Mouse (Mus musculus) left cerebral cortex, adult 8-10 months (tissue): ENCODE measurements around the gene Erlin1. TPM values are rescaled to one million over a fixed set of nuclear protein-coding genes. Genes with fewer than 3 reads are reported as not detected.
A peak's percentile ranks its signal among the peaks of the same experiment; 100 is the strongest.

Experiments
- DNase-seq, 2 experiments: peaks; one replicate each; pipeline ENCODE4 v3.0.0; 2022; ENCODE audit warnings: low spot score in 2 of 2
- total RNA-seq, 4 experiments: library from RNA; stranded (reverse); gene quantifications; 2 replicates each; pipeline ENCODE4 v1.2.4; 2022

The Erlin1 gene
- 10 to 100 TPM; 23.2 to 26.1 (median 25.1) TPM for total RNA-seq

DNA sequence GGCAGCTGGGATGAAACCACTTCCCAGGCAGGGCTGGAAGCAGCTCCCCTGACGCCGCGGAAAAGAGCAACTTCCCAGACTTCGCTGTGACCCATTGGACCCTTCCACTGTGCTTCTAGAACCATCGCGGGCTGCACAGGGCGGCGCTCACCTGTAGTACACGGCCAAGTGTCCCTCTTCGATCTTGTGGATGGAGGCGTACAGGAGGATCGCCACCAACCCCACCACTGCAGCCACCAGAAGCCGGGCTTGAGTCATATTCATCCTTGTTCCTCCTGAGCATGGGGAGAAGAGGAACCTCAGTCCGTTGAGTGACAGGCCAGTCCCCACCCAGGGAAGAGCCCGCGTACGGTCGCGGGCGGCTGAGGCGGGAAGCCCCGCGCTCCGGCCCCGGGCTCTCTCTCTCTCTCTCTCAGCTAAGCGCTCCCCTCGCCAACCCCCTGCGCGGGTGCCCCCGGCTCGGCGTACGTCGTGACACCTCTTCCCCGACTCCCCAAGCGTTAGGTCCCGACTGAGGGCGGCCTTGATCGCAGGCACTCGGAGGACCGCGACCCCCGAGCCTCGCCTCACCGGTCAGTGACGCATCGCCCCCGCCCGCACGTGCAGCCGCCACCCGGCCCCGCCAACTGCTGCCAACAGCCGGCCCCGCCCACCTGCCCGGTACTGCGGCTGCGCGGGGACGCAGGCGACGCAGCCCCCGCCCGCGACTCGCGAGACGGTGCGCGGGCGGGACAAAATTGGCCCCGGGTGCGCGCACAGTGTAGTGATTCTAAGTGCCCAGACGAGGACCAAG is at the start of gene Erlin1:
TSS of gene Erlin1 (minus strand) at position 665 of the 793 bp plus-strand sequence.
- DNase-seq = peak; percentile 81 to 85

GRCm38 (mm10) chr19:44117793-44118192 is 48.2 kb upstream of the Erlin1 start:
- no peak for DNase-seq

DNA sequence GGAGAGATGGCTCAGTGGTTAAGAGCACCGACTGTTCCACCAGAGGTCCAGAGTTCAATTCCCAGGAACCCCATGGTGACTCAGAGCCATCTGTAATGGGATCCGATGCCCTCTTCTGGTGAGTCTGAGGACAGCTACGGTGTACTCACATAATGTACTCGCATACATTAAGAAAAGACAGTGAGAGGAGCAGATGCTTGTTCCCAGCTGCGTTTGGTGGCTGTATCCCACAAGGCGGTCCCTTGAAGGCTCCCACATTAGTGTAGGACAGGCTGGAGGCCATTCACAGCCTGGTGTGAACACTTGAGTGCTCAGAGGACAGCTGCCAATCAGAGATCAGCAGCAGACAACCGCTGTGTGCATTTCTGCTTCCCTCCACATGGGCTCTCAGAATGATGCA is 42.1 kb upstream of the Erlin1 start:
- no peak for DNase-seq

- no peak for DNase-seq
Measured at GRCm38 (mm10) chr19:44110356-44110755, 40.8 kb upstream of the Erlin1 start.

GRCm38 (mm10) chr19:44108996-44109395 is 39.4 kb upstream of the Erlin1 start:
- no peak for DNase-seq

- DNase-seq = no peak
Measured at GRCm38 (mm10) chr19:44107661-44108521, 38.3 kb upstream of the Erlin1 start.

DNA sequence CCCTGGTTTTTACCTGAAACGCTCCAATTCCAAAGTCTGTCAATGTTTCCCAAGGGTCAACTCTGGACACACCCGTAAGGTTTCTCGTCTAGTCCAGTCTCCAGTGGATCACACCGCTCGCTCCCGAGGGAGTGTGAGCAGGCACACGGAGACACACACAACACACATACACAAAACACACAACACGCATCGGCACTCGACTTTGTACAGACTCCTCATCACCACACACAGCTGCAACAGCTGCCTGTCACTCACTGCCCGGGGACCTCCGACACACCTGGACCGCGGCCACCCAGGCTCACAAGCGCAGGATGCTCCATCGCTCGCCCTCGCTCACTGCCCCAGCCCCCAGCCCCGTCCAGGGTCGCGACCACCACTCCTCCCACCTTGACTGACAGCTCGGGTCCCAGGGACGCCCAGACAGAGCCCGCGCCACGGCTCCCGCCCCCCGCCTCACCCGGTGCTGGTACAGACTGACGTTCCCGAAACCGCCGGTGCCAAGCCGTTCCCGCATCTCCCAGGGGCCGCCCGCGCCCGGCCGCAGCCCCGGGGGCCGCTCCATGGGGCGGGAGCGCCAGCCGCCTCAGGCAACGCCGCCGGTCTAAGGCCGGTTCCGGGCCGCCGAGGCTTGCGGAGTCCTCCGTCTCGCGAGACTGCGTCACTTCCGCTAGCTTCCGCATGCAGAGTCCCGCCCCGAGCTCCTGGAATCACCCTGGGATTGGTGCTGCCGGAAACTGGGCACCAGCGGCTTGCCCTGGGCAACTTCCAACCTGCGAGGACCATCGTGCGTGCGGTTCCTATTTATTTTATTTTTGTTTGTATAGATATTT is 37.5 kb upstream of the Erlin1 start, which contains the start of gene Chuk:
TSS of gene Chuk (minus strand) at position 650 of the 830 bp plus-strand sequence.
- DNase-seq = peak; percentile 88 to 91

- DNase-seq = no peak
Measured at GRCm38 (mm10) chr19:44104393-44104792, 34.8 kb upstream of the Erlin1 start.

GRCm38 (mm10) chr19:44103001-44103400 is 33.4 kb upstream of the Erlin1 start:
- DNase-seq = no peak

DNA sequence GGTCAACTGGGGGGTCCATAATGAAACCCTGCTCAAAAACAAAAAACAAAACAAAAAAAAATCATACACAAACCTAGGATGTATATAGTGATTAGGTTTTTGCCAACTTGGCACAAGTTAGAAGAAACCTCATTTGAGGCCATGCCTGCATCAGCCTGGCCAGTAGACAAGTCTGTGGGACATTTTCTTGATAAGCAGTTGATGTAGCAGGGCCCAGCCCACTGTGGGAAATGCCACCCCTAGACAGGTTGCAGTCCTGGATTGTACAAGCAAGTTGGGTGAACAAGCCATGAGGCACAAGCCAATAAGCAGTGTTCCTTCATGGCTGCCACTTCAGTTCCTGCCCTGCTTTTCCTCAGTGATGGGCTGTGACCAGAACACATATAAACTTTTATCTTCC is 31.3 kb upstream of the Erlin1 start:
- DNase-seq = no peak

- no peak for DNase-seq
Measured at GRCm38 (mm10) chr19:44086278-44086677, 16.7 kb upstream of the Erlin1 start.

GRCm38 (mm10) chr19:44080920-44081319 is 11.3 kb upstream of the Erlin1 start:
- DNase-seq = no peak

GRCm38 (mm10) chr19:44080023-44080422 is 10.4 kb upstream of the Erlin1 start:
- no peak for DNase-seq

DNA sequence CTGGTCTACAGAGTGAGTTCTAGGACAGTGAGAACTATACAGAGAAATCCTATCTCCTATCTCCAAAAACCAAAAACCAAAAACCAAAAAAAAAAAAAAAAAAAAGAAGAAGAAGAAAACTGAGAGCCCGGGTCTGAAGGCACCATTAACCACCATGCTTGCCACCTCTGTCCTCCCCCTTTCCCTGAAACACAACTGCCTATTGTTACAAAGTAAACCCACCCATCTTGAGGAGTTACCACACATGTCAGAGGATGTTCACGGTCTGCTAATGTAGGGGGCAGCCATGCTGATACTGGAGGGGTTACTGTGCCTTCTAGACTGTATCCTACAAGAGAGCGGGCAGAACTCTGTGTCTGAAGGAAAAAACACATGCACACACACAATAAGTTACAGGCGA is 7.4 kb upstream of the Erlin1 start:
- no peak for DNase-seq

GRCm38 (mm10) chr19:44076457-44076856 is 6.9 kb upstream of the Erlin1 start:
- no peak for DNase-seq

GRCm38 (mm10) chr19:44074986-44075385 is 5.4 kb upstream of the Erlin1 start:
- no peak for DNase-seq

GRCm38 (mm10) chr19:44071166-44071565 is 1.6 kb upstream of the Erlin1 start:
- DNase-seq = no peak

DNA sequence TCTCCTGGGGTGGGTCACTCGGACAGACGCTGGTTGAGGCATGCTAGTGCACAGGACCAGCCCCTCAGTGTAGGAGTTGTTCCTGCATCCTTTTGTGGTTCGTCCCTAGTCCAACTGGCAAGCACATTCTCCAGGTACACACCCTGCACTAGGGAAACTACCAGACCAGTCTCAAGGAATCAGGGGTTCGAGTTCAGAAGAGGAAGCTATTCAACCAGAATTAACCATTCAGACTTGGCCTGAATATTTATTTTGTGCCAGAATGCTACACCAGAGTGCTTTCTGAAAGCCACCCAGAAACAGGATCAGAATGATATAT is 288 bp upstream of the Erlin1 start:
- DNase-seq = no peak

GRCm38 (mm10) chr19:44068232-44068631 is 1.4 kb downstream of the Erlin1 start:
- DNase-seq = no peak

- DNase-seq = no peak
Measured at GRCm38 (mm10) chr19:44067323-44068049, 2.1 kb downstream of the Erlin1 start.

DNA sequence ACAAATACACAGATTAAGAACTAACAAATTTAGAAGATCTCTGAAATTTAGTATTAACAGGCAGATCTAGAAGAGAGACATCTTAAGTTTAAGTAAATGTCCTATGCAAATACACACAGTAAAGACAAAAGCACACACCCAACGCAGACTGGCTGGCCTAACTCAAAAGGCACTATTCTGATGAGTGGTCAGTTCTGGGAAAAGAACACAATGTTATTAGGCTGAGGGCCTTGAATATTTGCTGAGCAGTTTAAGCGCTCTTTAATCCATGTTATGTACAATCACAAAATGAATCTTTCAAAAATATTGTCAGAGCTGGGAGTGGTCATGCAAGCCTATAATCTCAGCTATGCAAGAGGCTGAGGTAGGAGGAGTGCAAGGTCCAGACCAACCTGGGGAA is 4.9 kb downstream of the Erlin1 start:
- no peak for DNase-seq
